Mouse (Mus musculus): ENCODE measurements around the gene Npy4r.

DNA sequence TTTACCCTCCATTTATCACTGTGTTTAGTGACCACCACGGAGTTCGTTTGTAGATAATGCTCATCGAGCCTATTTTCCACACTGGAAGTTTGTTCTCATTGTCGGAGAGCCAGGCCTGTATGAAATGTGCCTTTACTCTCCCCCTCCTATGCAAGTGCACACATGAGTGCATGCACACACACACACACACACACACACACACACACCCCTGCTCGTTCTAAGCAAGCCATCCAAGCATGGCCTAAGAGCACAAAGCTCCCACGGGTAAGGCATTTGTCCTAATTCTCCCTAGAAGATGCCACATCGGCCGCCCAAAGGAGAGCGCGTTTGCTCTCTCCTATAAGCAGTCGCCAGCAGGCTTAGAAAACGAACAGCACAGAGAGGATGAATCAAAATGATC, 3.5 kb upstream of the Npy4r start:
- no peak for TF ChIP-seq CTCF (IDR thresholded peaks at IDR 0.05)
- TF ChIP-seq EP300 (IDR thresholded peaks at IDR 0.05), result no peak
